Mouse (Mus musculus) ES-E14 (cell line): ENCODE measurements around the gene Rbfox1.

Experiments
- CHD2 ChIP-seq: IDR thresholded peaks from 2 replicates; pipeline ENCODE4 v1.6.1; 2014; ENCODE audit warnings: mild to moderate bottlenecking, low read depth, low read length, inconsistent platforms
- HCFC1 ChIP-seq: IDR thresholded peaks from 2 replicates; pipeline ENCODE4 v1.6.1; 2012; ENCODE audit warnings: low read length, inconsistent platforms, borderline replicate concordance; ENCODE audit not compliant: insufficient read depth
- MAFK ChIP-seq: IDR thresholded peaks from 2 replicates; pipeline ENCODE4 v1.6.1; 2014; ENCODE audit warnings: mild to moderate bottlenecking, low read depth, low read length, inconsistent platforms; ENCODE audit not compliant: insufficient read depth
- ZC3H11A ChIP-seq: IDR thresholded peaks from 2 replicates; pipeline ENCODE4 v1.6.1; 2012; ENCODE audit warnings: low read depth, mild to moderate bottlenecking, inconsistent platforms, low read length, borderline replicate concordance
- ZNF384 ChIP-seq: IDR thresholded peaks from 2 replicates; pipeline ENCODE4 v1.6.1; 2012; ENCODE audit warnings: low read depth, low read length, inconsistent platforms

- TF ChIP-seq ZC3H11A (no peak), CHD2 (no peak), MAFK (no peak), ZNF384 (no peak), HCFC1 (no peak)
These were observed 214.4 kb downstream of the Rbfox1 start for GRCm38 (mm10) chr16:6099598-6099997.
